Mouse (Mus musculus) bone marrow, adult 2 months (tissue): ENCODE results near the gene Enpp7. TPM values are rescaled to one million over a fixed set of nuclear protein-coding genes. Genes with fewer than 3 reads are reported as not detected.

Source experiments
- H3K27ac ChIP-seq: fragments of 200-500 bp; 2 replicates; pipeline ENCODE4 v1.5.1; 2012; ENCODE audit warnings: low read depth, mild to moderate bottlenecking, control low read depth, inconsistent platforms, low read length; ENCODE audit not compliant: control insufficient read depth, poor library complexity, insufficient read depth
- H3K4me1 ChIP-seq: fragments of 200-500 bp; 2 replicates; pipeline ENCODE4 v1.6.1; 2011; ENCODE audit warnings: low read length; ENCODE audit not compliant: control insufficient read depth, insufficient read depth
- H3K4me3 ChIP-seq: fragments of 200-500 bp; replicated peaks from 2 replicates; pipeline ENCODE3; 2011; ENCODE audit warnings: mild to moderate bottlenecking, low read depth, low read length, control low read depth; ENCODE audit not compliant: control insufficient read depth
- CTCF ChIP-seq: fragments of 200-500 bp; IDR thresholded peaks from 2 replicates; pipeline ENCODE4 v1.5.1; 2011; ENCODE audit warnings: low read length, control low read depth; ENCODE audit not compliant: control insufficient read depth, insufficient read depth
- POLR2A ChIP-seq: fragments of 200-500 bp; IDR thresholded peaks from 2 replicates; pipeline ENCODE4 v1.6.1; 2011; ENCODE audit warnings: low read depth, mild to moderate bottlenecking, control low read depth, low read length, borderline replicate concordance; ENCODE audit not compliant: control insufficient read depth
- WGBS: fragments of 180-500 bp; shearing (Covaris S2); methylation state at CpG from one replicate; pipeline ENCODE4 v1.1.7; 2018; 5-methylcytosine and 5-hydroxymethylcytosine counted together
- polyA plus RNA-seq: library from polyadenylated mRNA; stranded (reverse); fragments of >200 nt; gene quantifications from 2 replicates; pipeline ENCODE4 v1.2.4, GENCODE M21; 2011; ENCODE audit warnings: low replicate concordance; ENCODE audit not compliant: missing spikeins, insufficient read depth, insufficient read length

Enpp7 gene
- polyA plus RNA-seq, 1 experiment = not detected

DNA sequence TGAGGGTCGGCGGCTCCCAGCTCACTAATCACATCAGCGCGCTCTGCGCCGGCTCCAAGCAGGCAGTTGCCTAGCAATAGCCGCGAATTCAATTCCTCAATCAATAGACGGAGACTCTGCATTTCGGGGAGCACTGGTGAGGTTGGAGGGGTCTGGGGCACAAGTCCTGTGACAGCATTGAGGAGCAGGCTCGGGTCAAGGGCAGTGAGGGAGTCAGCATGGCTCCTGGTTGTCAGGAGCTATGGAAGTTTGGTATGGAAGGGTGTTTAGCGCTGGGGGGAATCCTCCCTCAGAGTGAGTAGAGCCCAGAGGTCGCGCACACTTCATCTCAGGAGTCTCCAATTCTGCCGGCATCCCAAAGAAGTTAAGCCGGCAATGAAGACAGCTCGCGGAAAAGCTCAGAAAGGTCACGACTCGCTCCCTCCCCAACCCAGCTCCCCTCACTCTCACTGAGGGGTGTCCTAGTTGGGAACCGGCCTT lies 47.7 kb downstream of the Enpp7 start:
- Histone ChIP-seq H3K4me1 (no peaks in the 10 kb centered on the region), H3K27ac (no peak overlapping the region), H3K4me3 (no peak overlapping the region)
- TF ChIP-seq POLR2A = no peak
- no peak for TF ChIP-seq CTCF
- WGBS = 10% methylated on average over 21 of the region's 21 CpGs

DNA sequence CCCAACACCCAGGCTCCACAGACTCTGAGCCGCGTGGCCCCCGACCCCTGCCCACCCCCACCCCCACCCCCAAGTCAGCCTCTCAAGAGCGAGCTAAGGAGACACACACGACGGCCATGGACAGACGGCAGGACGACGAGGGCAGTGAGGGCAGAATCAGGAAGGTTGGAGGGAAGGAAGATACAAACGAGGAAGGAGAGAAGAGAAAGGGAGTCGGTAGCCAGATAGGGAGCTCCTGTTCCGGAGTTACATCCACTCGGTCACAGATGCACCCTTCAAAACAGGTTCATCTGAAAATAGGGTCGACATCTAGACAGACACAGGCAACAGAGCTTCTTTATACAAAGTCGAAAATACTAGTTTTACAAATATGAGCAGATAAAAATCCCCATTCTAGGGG lies 48.5 kb downstream of the Enpp7 start:
- 5% methylated on average over 15 of the region's 15 CpGs for WGBS
- TF ChIP-seq POLR2A (no peak), CTCF (no peak)
- H3K4me3 ChIP-seq = no peak overlapping the region
- H3K27ac ChIP-seq = no peak overlapping the region
- H3K4me1 ChIP-seq = no peaks in the 10 kb centered on the region

DNA sequence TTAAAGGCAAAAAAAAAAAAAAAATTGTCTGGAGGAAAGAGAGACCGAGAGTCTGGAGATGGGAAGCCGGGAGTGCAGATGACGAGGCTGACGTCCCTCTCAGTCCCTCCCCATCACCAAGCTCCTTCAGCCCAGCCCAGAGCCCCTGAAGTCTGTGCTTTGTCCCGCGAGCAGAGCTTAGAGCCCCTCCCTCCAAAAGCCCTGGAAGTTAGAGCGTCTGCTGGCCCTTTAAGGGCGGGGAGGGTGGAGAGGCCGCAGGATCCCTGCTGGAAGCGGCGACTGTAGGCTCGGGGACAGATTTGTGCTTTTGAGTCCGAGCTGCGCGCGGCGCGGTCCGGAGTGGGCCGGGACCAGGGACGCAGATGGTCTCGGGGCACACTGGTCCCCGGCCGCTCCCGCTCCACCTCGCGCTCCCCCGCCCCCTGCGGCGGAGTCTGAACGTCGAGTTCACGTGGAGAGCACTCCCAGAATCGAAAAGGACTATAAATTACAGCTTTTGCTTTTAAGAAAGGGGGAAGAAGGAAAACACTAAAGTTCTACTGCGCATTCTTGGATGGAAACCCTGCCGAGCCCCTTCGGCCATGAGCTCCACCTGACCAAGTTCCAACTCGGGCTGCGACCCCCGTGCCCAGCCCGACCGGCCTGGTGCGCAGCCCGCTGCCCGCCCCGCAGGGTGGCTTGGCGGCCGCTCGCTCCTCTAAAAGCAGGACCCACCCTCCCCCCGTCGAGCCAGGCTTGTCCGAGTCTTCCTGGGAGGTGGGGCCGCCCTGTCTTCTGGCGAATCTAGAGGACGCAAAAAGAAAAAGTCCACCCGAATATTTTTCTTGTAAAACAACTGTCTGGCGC lies 49.2 kb downstream of the Enpp7 start:
- 30% methylated on average over 57 of the region's 57 CpGs for WGBS
- TF ChIP-seq CTCF = no peak
- Histone ChIP-seq H3K4me3 (no peak overlapping the region), H3K4me1 (no peaks in the 10 kb centered on the region; the same call in 1 of the 2 replicates), H3K27ac (no peak overlapping the region)

DNA sequence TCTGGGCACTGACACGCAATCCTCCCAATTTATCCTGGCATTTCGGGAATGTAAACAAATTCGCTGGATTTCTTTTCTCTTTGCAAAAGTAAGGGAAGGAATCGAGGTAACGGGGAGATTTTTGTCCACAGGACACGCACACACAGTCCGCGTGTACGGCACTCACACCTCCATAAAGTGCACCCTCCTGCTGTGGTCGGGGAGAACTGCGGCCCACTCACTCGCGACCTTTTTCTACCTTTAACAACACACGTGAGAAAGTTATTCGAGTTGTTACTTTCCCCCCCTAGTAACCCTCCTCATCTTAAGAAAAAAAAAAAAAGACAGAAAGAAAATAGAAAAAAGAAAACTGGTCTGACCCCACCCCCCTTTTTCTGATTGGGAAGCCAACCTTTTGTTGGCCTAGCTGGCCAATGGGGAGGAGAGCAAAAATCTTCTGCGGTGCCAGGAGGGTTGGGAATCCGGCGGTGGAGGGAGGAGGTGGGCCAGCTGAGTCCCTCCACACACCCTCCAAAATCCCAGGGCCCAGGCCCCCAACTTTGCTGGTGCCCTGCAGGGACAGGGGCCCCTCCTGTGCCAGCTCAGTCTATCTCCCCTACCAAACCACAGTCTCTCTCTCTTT lies 49.9 kb downstream of the Enpp7 start:
- WGBS = 87% methylated on average over 18 of the region's 18 CpGs
- no peaks in the 10 kb centered on the region; the same call in 1 of the 2 replicates for H3K4me1 ChIP-seq
- H3K27ac ChIP-seq = no peak overlapping the region
- TF ChIP-seq CTCF = no peak
- no peak for TF ChIP-seq POLR2A
- no peak overlapping the region for H3K4me3 ChIP-seq

DNA sequence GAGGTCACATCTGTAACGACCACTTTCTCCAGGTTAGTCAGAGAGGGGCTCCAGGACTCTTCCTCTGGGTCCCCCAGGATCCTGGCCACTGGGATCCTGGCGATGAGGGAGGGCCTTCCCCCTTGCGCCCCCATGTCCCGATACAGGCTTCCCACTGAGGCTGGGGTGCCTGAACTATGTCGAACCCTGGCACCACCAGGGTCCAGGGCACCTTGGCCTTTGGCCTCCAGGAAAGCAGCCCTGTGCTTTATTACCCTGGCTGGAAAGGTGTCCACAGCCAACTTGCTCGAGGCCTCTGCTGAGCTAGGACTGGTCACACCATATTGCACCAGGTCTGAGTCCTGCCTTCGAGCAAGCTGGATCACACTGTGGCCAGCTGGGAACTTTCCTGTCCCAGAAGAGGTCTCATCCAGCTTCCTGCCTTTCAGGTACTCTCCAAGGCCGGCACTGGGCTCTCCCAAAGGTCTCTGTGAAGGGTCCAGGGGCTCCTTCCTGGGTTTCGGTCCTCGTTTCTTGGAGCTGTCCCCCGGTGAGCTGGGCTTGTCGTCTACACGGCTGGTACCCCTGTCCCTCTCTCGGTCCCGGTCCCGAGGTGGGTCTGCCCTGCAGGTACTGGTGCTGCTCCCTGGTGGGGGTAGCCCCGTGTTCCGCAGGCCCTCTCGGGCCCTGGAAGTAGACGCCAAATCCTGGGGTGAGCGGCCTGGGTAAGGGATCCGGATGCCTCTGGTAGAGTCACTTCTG lies 50.9 kb downstream of the Enpp7 start:
- Histone ChIP-seq H3K4me1 (no peaks in the 10 kb centered on the region; the same call in 1 of the 2 replicates), H3K4me3 (no peak overlapping the region), H3K27ac (no peak overlapping the region)
- no peak for TF ChIP-seq POLR2A
- TF ChIP-seq CTCF = no peak
- WGBS = 88% methylated on average over 22 of the region's 22 CpGs

DNA sequence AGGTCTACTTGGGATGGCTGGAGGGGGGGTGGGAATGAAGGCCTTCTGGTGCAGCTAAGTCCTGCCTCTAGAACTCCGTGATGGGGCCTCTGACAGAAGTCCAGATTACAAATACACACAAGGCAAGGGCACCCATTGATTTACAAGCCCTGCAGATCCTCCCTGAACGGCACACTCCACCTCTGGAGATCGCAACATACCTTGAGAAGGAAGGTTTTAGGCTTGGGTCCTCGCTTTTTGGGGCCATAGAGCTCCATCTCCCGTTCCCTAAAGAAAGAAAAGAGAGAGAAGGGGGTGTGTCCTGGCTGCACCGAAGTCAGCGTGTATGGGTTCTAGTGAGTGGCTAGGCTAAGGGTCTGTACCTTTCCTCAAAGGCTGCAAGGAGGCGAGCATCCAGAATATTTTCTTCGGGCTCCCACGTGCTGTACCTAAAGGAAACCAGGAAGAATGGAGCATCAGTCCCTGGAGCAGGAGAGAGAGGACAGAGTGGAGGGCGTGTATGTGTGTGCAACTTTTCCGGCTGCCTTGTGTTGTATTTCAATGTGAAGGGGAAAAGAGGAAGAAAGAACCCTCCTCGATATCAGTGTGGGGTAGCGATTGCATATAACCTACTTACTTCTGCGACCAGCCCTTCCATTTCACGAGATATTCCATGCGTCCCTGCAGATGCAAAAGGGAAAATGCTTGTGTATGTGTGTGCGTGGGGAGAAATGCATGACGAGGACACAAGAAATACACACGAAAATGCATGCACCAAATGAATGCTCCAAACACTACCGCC lies 51.9 kb downstream of the Enpp7 start:
- peak overlapping the region; percentile 90 for H3K4me3 ChIP-seq
- peak overlapping the region; percentile 90; the same call in 1 of the 2 replicates for H3K27ac ChIP-seq
- no peaks in the 10 kb centered on the region; the same call in 1 of the 2 replicates for H3K4me1 ChIP-seq
- TF ChIP-seq POLR2A (no peak), CTCF (no peak)
- WGBS = 14% methylated on average over 21 of the region's 21 CpGs

DNA sequence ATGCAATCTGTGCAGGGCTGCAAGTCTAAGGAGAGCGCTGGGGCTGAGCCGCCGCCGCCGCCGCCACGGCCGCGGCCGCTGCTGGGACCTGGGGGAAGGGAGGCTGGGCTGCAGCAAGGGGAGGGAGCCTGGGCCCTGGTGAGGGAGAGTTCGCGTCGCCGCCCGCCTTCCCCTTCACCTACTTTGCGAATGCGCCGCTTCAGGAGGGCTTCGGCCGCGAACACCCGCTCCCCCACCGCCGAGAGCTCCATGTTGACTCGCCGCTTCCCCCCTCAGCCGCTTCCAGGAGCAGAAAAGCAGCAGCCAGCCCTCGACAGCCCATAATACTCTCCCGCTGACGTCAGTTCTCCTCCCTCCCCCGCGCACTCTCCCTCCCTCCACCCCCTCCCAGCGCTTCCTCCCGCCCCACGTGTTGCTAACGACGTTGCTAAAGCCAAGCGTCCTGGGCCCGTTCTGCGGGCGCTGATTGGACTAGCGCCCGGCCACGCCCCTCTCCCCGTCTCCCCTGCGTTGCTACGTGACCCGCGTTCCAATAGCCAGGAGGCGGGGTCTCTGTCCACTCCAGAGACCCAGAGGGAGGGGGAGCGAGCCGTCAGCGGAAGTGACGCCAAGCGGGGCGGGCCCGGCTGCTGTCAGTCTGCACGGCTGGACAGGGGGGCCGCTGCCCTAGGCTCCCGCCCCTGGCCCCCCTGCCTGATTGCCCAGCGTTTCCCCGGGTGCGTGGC lies 52.8 kb downstream of the Enpp7 start, which contains the start of gene Cbx8:
TSS of gene Cbx8 (minus strand) at position 370 of the 725 bp plus-strand sequence.
- TF ChIP-seq CTCF = no peak
- TF ChIP-seq POLR2A = peak; percentile 59
- peak within 1 kb of the TSS; percentile 90 for H3K27ac ChIP-seq
- no peaks in the 10 kb centered on the region; the same call in 1 of the 2 replicates for H3K4me1 ChIP-seq
- under 1% methylated on average over 63 of the region's 63 CpGs for WGBS
- peak within 1 kb of the TSS; percentile 90 for H3K4me3 ChIP-seq
